Mouse (Mus musculus) E14TG2a.4 (cell line): ENCODE measurements around the gene Babam2.

ENCODE experiments used
- CTCF ChIP-seq: conservative IDR thresholded peaks from 2 replicates; pipeline ENCODE4 v1.5.1; 2014; ENCODE audit warnings: low read length
- NANOG ChIP-seq: IDR thresholded peaks from 2 replicates; pipeline ENCODE4 v1.6.1; 2014; ENCODE audit warnings: borderline replicate concordance, low read length, mixed read lengths

DNA sequence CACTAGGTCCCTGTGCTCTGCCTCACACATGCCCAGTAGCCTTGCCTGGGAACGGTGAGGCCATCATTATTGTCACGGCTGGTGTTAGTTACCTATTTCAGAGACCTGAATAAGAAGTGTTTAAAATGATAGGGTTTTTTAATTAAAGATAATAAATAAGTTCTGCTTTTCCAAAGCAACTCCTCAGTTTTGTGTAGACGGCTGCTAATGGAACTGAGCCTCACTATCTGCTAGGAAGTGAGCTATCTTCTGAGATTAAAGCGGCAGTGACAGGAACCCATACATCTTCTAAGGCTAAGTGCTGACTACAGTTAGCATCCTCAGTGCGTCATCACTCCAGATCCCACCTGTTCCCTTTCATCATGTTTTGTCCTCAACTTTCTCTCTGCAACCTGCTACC is 284.6 kb downstream of the Babam2 start:
- TF ChIP-seq CTCF (no peak), NANOG (no peak)
